11 mouse cellular contexts compared by ENCODE assay signal in genomic region chr5:127324645-127325044, GRCm38 (mm10).
A peak's percentile ranks its signal among the peaks of the same experiment; 100 is the strongest.
DNase-seq lines count a peak whose midpoint lies in the region; ATAC-seq lines count a peak whose summit lies in the region.
"Had no signal": no experiment of that assay in that cellular context is flagged by ENCODE, and none has a peak within 500 bp of the region (broad histone marks: within the 10 kb centered on the region; RNA-seq: fewer than 3 reads in every experiment).

No protein-coding gene starts in this region.

- no peak overlapping the region for H3K27ac ChIP-seq in kidney, embryonic 16.5 days (ENCODE audit: low read length)
- peak overlapping the region; percentile 88 for H3K27ac ChIP-seq in embryonic facial prominence, embryonic 10.5 days (replicated peaks)
- peak overlapping the region; percentile 87 for H3K27ac ChIP-seq in hindbrain, embryonic 12.5 days
- H3K27ac ChIP-seq in midbrain, embryonic 14.5 days (replicated peaks; ENCODE audit: low read depth, low read length), result peak overlapping the region; percentile 83
- H3K27ac ChIP-seq: heart, adult 2 months had no signal

- no peak for DNase-seq in kidney, adult 18-20 months
- no peak for DNase-seq in embryonic facial prominence, embryonic 10.5 days (ENCODE audit: low spot score)
- DNase-seq in midbrain, embryonic 14.5 days, result no peak
- no peak for DNase-seq in thymus, postnatal 10 days (ENCODE audit: low spot score in 2 of 2)
- DNase-seq: heart, adult 2 months had no signal

- H3K4me1 ChIP-seq in kidney, embryonic 16.5 days (ENCODE audit: insufficient read depth, low read length), result peaks cover 13% of the 10 kb centered on the region; the same call in 1 of the 2 replicates
- H3K4me1 ChIP-seq in embryonic facial prominence, embryonic 10.5 days, result peaks cover 59% of the 10 kb centered on the region
- H3K4me1 ChIP-seq in hindbrain, embryonic 12.5 days, result peaks cover 50% of the 10 kb centered on the region
- peaks cover 12% of the 10 kb centered on the region for H3K4me1 ChIP-seq in midbrain, embryonic 14.5 days (ENCODE audit: control insufficient read depth, insufficient read depth, low read length)

- 42% methylated on average over 2 of the region's 2 CpGs for WGBS in kidney, embryonic 16.5 days
- WGBS in embryonic facial prominence, embryonic 10.5 days, result 47% methylated on average over 2 of the region's 2 CpGs
- WGBS in hindbrain, embryonic 12.5 days, result 36% methylated on average over 2 of the region's 2 CpGs
- WGBS in midbrain, embryonic 14.5 days, result 34% methylated on average over 2 of the region's 2 CpGs

- H3K27me3 ChIP-seq in kidney, embryonic 16.5 days (ENCODE audit: insufficient read depth, low read length), result no peaks in the 10 kb centered on the region
- H3K27me3 ChIP-seq in embryonic facial prominence, embryonic 10.5 days (replicated peaks; ENCODE audit: low read depth, poor library complexity, severe bottlenecking), result no peaks in the 10 kb centered on the region
- H3K27me3 ChIP-seq in hindbrain, embryonic 12.5 days, result no peaks in the 10 kb centered on the region
- H3K27me3 ChIP-seq in midbrain, embryonic 14.5 days (ENCODE audit: control insufficient read depth, insufficient read depth, low read length), result no peaks in the 10 kb centered on the region
- H3K27me3 ChIP-seq: CH12.LX; stomach, embryonic 15.5 days had no signal

- 0 out of 2 replicates have a peak, but pooled peaks have one; percentile 8 for ATAC-seq in kidney, embryonic 16.5 days (ENCODE audit: low FRiP score, low TSS enrichment)
- peak; percentile 9; the same call in 1 of the 2 replicates for ATAC-seq in hindbrain, embryonic 12.5 days (ENCODE audit: low FRiP score)
- ATAC-seq in midbrain, embryonic 14.5 days (ENCODE audit: low FRiP score, low TSS enrichment), result no peak
- ATAC-seq in megakaryocyte-erythroid progenitor cell, adult 5-6 weeks (replicated peaks; ENCODE audit: low FRiP score, low TSS enrichment, poor library complexity, severe bottlenecking), result no peak
- ATAC-seq: intestine, embryonic 16.5 days had no signal

- H3K9ac ChIP-seq in kidney, embryonic 16.5 days (replicated peaks; ENCODE audit: low read length), result no peak overlapping the region
- peak overlapping the region; percentile 38; the same call in 1 of the 2 replicates for H3K9ac ChIP-seq in hindbrain, embryonic 12.5 days
- no peak overlapping the region for H3K9ac ChIP-seq in midbrain, embryonic 14.5 days (replicated peaks; ENCODE audit: low read length)
- H3K9ac ChIP-seq: stomach, embryonic 15.5 days had no signal

- H3K9me3 ChIP-seq in kidney, embryonic 16.5 days (ENCODE audit: low read length), result no peaks in the 10 kb centered on the region
- no peaks in the 10 kb centered on the region for H3K9me3 ChIP-seq in embryonic facial prominence, embryonic 10.5 days
- no peaks in the 10 kb centered on the region for H3K9me3 ChIP-seq in hindbrain, embryonic 12.5 days (replicated peaks)
- no peaks in the 10 kb centered on the region for H3K9me3 ChIP-seq in midbrain, embryonic 14.5 days (ENCODE audit: control insufficient read depth, low read length)
- H3K9me3 ChIP-seq: stomach, embryonic 15.5 days had no signal

- no peak overlapping the region for H3K4me3 ChIP-seq in kidney, embryonic 16.5 days (ENCODE audit: low read length)
- H3K4me3 ChIP-seq in embryonic facial prominence, embryonic 10.5 days, result peak overlapping the region; percentile 42
- no peak overlapping the region for H3K4me3 ChIP-seq in hindbrain, embryonic 12.5 days
- no peak overlapping the region for H3K4me3 ChIP-seq in midbrain, embryonic 14.5 days (replicated peaks; ENCODE audit: low read depth, low read length)
- H3K4me3 ChIP-seq: heart, adult 2 months; stomach, embryonic 15.5 days had no signal

- no peak overlapping the region for H3K4me2 ChIP-seq in kidney, embryonic 16.5 days (replicated peaks; ENCODE audit: low read depth, low read length)
- peak overlapping the region; percentile 40 for H3K4me2 ChIP-seq in hindbrain, embryonic 12.5 days (replicated peaks)
- no peak overlapping the region; the same call in 1 of the 2 replicates for H3K4me2 ChIP-seq in midbrain, embryonic 14.5 days (ENCODE audit: low read length)

- no peaks in the 10 kb centered on the region for H3K36me3 ChIP-seq in kidney, embryonic 16.5 days (ENCODE audit: insufficient read depth, low read length)
- no peaks in the 10 kb centered on the region for H3K36me3 ChIP-seq in embryonic facial prominence, embryonic 10.5 days (replicated peaks)
- no peaks in the 10 kb centered on the region for H3K36me3 ChIP-seq in hindbrain, embryonic 12.5 days
- no peaks in the 10 kb centered on the region for H3K36me3 ChIP-seq in midbrain, embryonic 14.5 days (ENCODE audit: control insufficient read depth, insufficient read depth, low read length)
- H3K36me3 ChIP-seq: stomach, embryonic 15.5 days had no signal

Comparison
In these comparisons a context has a peak if more than half of its experiments do, and no peak if none do; other contexts are left out.
1. ATAC-seq: peak in kidney, embryonic 16.5 days (single experiment) and hindbrain, embryonic 12.5 days (single experiment); none in midbrain, embryonic 14.5 days (single experiment) and megakaryocyte-erythroid progenitor cell, adult 5-6 weeks (single experiment).